Mouse (Mus musculus) lung, embryonic 14.5 days (tissue): ENCODE data around the gene Tspan14. TPM values are rescaled to one million over a fixed set of nuclear protein-coding genes. Genes with fewer than 3 reads are reported as not detected.

Experiments
- ATAC-seq: fragments of 200-750 bp; cut with Nextera tagmentation; 2 replicates; pipeline ENCODE4 v1.8.0; 2017; ENCODE audit warnings: mild to moderate bottlenecking, moderate TSS enrichment, moderate library complexity; ENCODE audit not compliant: insufficient read depth
- DNase-seq: peaks from one replicate; pipeline ENCODE4 v3.0.0-alpha.2; 2015
- H3K27ac ChIP-seq: fragments of 300-500 bp; sonication (generic); 2 replicates; pipeline ENCODE4 v1.5.1; 2014; ENCODE audit warnings: low read depth, mild to moderate bottlenecking, moderate library complexity
- H3K27me3 ChIP-seq: fragments of 300-500 bp; sonication (generic); 2 replicates; pipeline ENCODE4 v1.6.1; 2014; ENCODE audit warnings: low read length, control low read depth; ENCODE audit not compliant: insufficient read depth
- H3K36me3 ChIP-seq: fragments of 300-500 bp; sonication (generic); 2 replicates; pipeline ENCODE4 v1.6.1; 2014; ENCODE audit warnings: control low read depth; ENCODE audit not compliant: insufficient read depth
- H3K4me1 ChIP-seq: fragments of 300-500 bp; sonication (generic); 2 replicates; pipeline ENCODE4 v1.6.1; 2014; ENCODE audit warnings: antibody characterized with exemption, control low read depth; ENCODE audit not compliant: insufficient read depth
- H3K4me2 ChIP-seq: fragments of 300-500 bp; sonication (generic); 2 replicates; pipeline ENCODE4 v1.6.1; 2014; ENCODE audit warnings: mild to moderate bottlenecking
- H3K4me3 ChIP-seq: fragments of 300-500 bp; sonication (generic); 2 replicates; pipeline ENCODE4 v1.5.1; 2014; ENCODE audit warnings: low read depth, low read length
- H3K9ac ChIP-seq: fragments of 300-500 bp; sonication (generic); 2 replicates; pipeline ENCODE4 v1.6.1; 2014
- H3K9me3 ChIP-seq: fragments of 300-500 bp; sonication (generic); 2 replicates; pipeline ENCODE4 v1.6.1; 2016; ENCODE audit warnings: low read depth, low read length, control low read depth
- CTCF ChIP-seq: IDR thresholded peaks from 2 replicates; pipeline ENCODE4 v1.5.1; 2016; ENCODE audit warnings: antibody characterized with exemption, low read depth
- WGBS: fragments of 180-500 bp; shearing (Covaris S2); extraction: QIAGEN DNeasy Blood & Tissue Kit; methylation state at CpG from one replicate; pipeline ENCODE4 v1.1.7; 2014; 5-methylcytosine and 5-hydroxymethylcytosine counted together
- polyA plus RNA-seq: library from polyadenylated mRNA; unstranded; fragments of >200 nt; fragmentation: Nextera tagmentation; extraction: Ambion mirVana; gene quantifications from 2 replicates; pipeline ENCODE4 v1.2.1, GENCODE M21; 2014

Gene Tspan14
- polyA plus RNA-seq, 1 experiment from 2014 or later: 105 TPM

DNA sequence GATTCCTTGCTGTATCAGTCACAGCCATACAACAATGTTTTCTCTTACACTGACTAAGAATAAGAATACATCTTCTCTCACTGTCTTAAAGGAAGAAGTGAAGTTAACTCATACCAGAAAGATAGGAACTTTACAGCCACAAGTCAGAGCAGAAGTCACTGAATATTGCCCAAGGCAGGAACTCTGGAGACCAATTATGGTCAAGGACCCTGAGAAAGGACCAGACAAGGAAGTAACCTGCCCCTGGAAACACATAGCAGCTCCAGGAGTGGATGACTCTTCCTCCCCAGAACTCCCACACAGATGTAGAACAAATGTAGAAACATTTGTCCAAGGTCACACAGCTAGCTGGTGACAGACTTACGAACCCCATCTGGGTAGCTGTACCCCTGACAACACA lies 45.4 kb downstream of the Tspan14 start:
- no peaks in the 10 kb centered on the region for H3K9me3 ChIP-seq
- 96% methylated on average over 1 of the region's 1 CpGs for WGBS
- no peaks in the 10 kb centered on the region for H3K27me3 ChIP-seq
- peaks cover 17% of the 10 kb centered on the region; the same call in 1 of the 2 replicates for H3K36me3 ChIP-seq
- DNase-seq (no peak), ATAC-seq (no peak)
- H3K4me2 ChIP-seq: no peak overlapping the region
- 0 out of 2 replicates have a peak, but pooled peaks cover 4% of the 10 kb centered on the region for H3K4me1 ChIP-seq
- no peak overlapping the region for H3K9ac ChIP-seq
- no peak overlapping the region for H3K4me3 ChIP-seq
- no peak overlapping the region for H3K27ac ChIP-seq
- no peak for TF ChIP-seq CTCF

DNA sequence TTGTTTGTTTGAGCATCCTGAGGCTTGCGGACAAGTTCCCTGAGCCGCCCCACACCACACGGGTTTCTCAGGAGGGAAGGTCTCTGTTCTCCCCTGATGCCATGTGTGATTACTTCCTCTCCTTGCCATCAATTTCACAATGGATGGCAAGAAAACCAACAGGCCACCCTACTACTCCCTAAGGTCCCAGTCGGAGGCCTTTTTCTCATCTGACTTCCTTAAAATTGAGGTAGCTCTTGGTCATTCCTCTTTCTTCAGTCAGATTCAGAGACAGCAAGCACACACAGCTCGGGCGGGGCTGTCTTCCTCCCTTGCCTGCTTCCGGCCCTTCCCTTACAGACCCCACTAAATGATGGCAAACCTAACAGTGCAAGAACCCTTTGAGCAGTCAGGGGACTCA lies 47.1 kb downstream of the Tspan14 start:
- WGBS: 81% methylated on average over 7 of the region's 7 CpGs
- H3K4me2 ChIP-seq: no peak overlapping the region
- no peak for TF ChIP-seq CTCF
- H3K9ac ChIP-seq: no peak overlapping the region
- H3K4me3 ChIP-seq: no peak overlapping the region
- H3K36me3 ChIP-seq: peaks cover 31% of the 10 kb centered on the region
- no peaks in the 10 kb centered on the region for H3K9me3 ChIP-seq
- no peak for ATAC-seq
- no peak for DNase-seq
- no peaks in the 10 kb centered on the region for H3K27me3 ChIP-seq
- H3K27ac ChIP-seq: no peak overlapping the region
- 0 out of 2 replicates have a peak, but pooled peaks cover 3% of the 10 kb centered on the region for H3K4me1 ChIP-seq

DNA sequence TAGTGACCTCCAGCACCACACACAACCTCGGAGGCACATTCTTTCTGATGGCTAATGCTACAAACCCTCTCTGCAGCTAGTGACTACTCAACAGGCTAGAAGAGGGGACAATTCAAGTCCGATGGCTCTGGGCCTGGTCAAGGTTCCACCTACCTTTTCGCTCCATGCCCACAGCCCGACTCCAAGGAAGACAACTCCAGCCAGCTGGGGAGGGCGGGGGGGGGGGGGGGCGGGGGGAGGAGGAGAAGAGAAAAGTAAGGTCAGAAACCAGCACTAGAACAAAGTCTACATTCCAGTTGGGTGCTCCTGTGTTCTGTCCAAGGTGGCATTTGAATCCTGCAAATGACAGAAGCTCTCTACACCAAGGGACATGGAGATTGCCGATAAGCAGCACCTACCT lies 48.1 kb downstream of the Tspan14 start:
- H3K4me2 ChIP-seq: no peak overlapping the region
- TF ChIP-seq CTCF: no peak
- peaks cover 42% of the 10 kb centered on the region for H3K36me3 ChIP-seq
- no peak overlapping the region for H3K4me3 ChIP-seq
- no peak overlapping the region for H3K9ac ChIP-seq
- 56% methylated on average over 7 of the region's 7 CpGs for WGBS
- no peaks in the 10 kb centered on the region for H3K4me1 ChIP-seq
- no peak overlapping the region for H3K27ac ChIP-seq
- ATAC-seq (no peak), DNase-seq (no peak)
- H3K27me3 ChIP-seq: no peaks in the 10 kb centered on the region
- no peaks in the 10 kb centered on the region for H3K9me3 ChIP-seq

DNA sequence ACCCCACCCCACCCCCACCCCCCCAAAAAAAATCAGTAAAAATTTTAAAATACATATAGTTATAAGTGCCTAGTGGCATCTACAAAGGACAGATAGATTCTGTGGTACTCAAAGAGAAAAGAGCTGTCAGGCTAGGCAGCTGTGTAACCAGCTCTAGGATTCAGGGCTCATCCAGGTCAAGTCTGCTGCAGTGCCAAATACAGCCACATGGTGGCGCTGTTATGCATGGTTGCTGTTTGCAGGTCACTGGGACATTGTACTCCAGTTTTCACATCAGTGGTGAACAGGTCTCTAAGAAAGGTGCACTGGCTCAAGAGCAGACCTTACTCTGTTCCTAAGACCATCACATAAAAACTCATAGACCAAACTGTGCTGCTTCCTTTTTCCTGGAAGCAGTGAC lies 49.0 kb downstream of the Tspan14 start:
- H3K4me3 ChIP-seq: no peak overlapping the region
- ATAC-seq (peak; percentile 54), DNase-seq (peak; percentile 96)
- H3K27ac ChIP-seq: no peak overlapping the region
- WGBS: 0% methylated on average over 1 of the region's 1 CpGs
- H3K9ac ChIP-seq: no peak overlapping the region
- TF ChIP-seq CTCF: peak; percentile 98
- H3K4me1 ChIP-seq: no peaks in the 10 kb centered on the region
- H3K9me3 ChIP-seq: no peaks in the 10 kb centered on the region
- H3K4me2 ChIP-seq: no peak overlapping the region
- H3K36me3 ChIP-seq: peaks cover 50% of the 10 kb centered on the region
- no peaks in the 10 kb centered on the region for H3K27me3 ChIP-seq

DNA sequence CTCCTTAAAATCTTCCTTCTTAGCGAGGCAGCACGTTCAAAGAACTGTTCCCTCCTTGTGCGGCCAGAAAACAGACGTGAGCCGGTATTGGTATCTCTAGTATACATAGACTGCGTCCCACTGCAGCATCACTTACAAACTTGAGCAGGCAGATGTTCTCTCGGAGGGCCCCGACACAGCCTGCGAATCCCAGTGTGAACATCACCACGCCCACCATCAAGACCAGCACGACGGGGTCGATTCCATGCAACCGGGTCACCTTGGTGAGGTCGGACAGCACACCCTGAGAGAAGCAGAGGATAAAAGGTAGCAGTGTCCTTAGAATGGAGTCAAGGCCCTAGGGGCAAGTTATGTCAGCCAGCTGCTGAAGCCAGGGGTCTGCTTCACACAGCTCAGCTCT lies 49.9 kb downstream of the Tspan14 start:
- Histone ChIP-seq H3K4me2 (no peak overlapping the region), H3K36me3 (peaks cover 50% of the 10 kb centered on the region), H3K4me1 (no peaks in the 10 kb centered on the region), H3K9ac (no peak overlapping the region), H3K9me3 (no peaks in the 10 kb centered on the region), H3K4me3 (no peak overlapping the region), H3K27ac (no peak overlapping the region), H3K27me3 (no peaks in the 10 kb centered on the region)
- DNase-seq (no peak), ATAC-seq (no peak)
- TF ChIP-seq CTCF: no peak
- 89% methylated on average over 15 of the region's 15 CpGs for WGBS

DNA sequence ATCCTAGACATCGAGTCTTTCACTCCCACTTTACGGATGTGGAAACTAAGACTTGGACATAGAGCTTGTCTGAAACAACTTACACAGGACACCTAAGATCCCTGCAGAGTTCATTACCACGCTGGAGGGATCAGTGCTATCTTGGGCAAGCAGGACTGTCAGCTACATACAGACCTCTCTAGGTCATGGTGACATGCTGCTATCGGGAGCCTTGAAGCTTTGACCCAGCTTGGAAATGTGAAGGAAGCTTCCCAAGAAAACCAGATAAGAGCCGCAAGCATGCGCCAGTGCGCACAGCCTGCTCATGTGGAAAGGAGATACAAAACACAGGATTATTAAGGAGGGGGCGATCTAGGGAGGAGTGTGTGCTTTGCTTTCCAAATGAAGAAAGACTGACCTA lies 50.8 kb downstream of the Tspan14 start:
- ATAC-seq (no peak), DNase-seq (no peak)
- no peak for TF ChIP-seq CTCF
- H3K4me2 ChIP-seq: no peak overlapping the region
- H3K4me1 ChIP-seq: no peaks in the 10 kb centered on the region
- 80% methylated on average over 8 of the region's 8 CpGs for WGBS
- H3K9ac ChIP-seq: no peak overlapping the region
- no peaks in the 10 kb centered on the region for H3K27me3 ChIP-seq
- H3K9me3 ChIP-seq: no peaks in the 10 kb centered on the region
- H3K4me3 ChIP-seq: no peak overlapping the region
- H3K36me3 ChIP-seq: peaks cover 58% of the 10 kb centered on the region
- H3K27ac ChIP-seq: no peak overlapping the region

DNA sequence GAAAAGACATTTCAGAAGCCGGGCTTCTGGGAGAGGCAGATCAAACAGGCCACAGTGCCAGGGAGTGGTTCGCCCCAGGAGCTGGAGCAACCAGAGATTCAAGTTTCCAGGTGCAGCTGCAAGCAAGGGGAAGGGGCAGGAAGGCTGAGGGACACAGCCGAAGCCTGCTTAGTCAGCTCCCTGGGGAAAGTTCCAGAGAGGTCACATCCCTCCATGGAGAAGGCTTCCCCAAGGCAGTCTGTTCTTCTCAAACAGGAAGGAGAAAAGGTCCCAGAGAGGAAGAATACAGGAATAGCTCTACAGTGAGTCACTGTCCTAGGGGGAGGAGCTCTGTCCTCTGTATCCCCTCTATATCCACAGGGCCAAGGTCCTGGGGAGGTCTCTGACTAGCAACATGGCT lies 51.9 kb downstream of the Tspan14 start:
- no peak for TF ChIP-seq CTCF
- Histone ChIP-seq H3K27me3 (no peaks in the 10 kb centered on the region), H3K9ac (no peak overlapping the region), H3K27ac (peak overlapping the region; percentile 27; the same call in 1 of the 2 replicates), H3K9me3 (no peaks in the 10 kb centered on the region), H3K4me3 (no peak overlapping the region), H3K4me1 (no peaks in the 10 kb centered on the region), H3K36me3 (peaks cover 70% of the 10 kb centered on the region), H3K4me2 (no peak overlapping the region)
- peak; percentile 35; the same call in 1 of the 2 replicates for ATAC-seq
- peak; percentile 43 for DNase-seq
- WGBS: 59% methylated on average over 3 of the region's 3 CpGs

DNA sequence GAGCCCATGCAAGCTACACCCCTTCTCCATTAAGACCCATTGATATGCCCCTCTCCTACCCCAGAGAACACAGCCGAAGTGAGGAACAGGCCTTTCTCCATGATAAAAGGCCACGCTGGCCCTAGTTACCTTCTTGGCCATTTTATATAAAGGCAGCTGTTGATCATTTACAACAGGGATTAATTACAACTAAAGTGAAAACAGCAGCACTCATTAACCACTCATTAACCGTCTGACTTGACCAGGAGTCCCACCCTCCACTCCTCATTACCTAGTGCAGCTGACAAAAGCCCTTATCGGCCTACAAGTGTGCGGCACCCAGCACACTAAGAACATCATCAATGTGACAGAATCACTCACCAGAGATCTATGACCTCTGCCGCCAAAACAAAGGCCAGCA lies 52.9 kb downstream of the Tspan14 start:
- TF ChIP-seq CTCF: no peak
- no peak for ATAC-seq
- DNase-seq: no peak
- H3K9me3 ChIP-seq: no peaks in the 10 kb centered on the region
- no peak overlapping the region for H3K9ac ChIP-seq
- H3K4me1 ChIP-seq: no peaks in the 10 kb centered on the region
- 78% methylated on average over 6 of the region's 6 CpGs for WGBS
- no peak overlapping the region for H3K4me3 ChIP-seq
- peaks cover 77% of the 10 kb centered on the region for H3K36me3 ChIP-seq
- no peaks in the 10 kb centered on the region for H3K27me3 ChIP-seq
- no peak overlapping the region for H3K27ac ChIP-seq
- no peak overlapping the region for H3K4me2 ChIP-seq
